Mouse (Mus musculus) Patski (cell line): ENCODE measurements at regions not wholly inside any gene's neighbourhood (a gene's known extent, or its start where the extent isn't known, plus 50 kb on each side); places are given as distances from the start of the nearest gene placed in this dataset.
A peak's percentile ranks its signal among the peaks of the same experiment; 100 is the strongest.

Experiments
- ATAC-seq: fragments of 100-300 bp; one replicate; pipeline ENCODE4 v1.8.0; 2021
- CTCF ChIA-PET: fragments of 350-600 bp; sonication (Branson Sonifier 250); formaldehyde crosslinking; loops from one replicate; lab custom pipeline; 2022; ENCODE audit warnings: inconsistent platforms; lab: Charles Lee
- POLR2A ChIA-PET: fragments of 350-600 bp; sonication (Branson Sonifier 250); formaldehyde crosslinking; loops from one replicate; lab custom pipeline; 2022; ENCODE audit warnings: antibody characterized with exemption, inconsistent platforms; lab: Charles Lee
- DNase-seq: peaks from one replicate; pipeline ENCODE4 v3.0.0-alpha.2; 2011; ENCODE audit warnings: low read depth, low spot score
- H3K27me3 ChIP-seq: fragments of 371-371 bp; one replicate; pipeline ENCODE4 v1.5.1; 2021
- CTCF ChIP-seq: fragments of 100-300 bp; IDR thresholded peaks from one replicate; pipeline ENCODE4 v1.5.1; 2021
- in situ Hi-C: fragments of 300-500 bp; cut with MboI; formaldehyde crosslinking; loops from 3 replicates; pipeline ENCODE4 v1.11.1; 2018; ENCODE audit warnings: low pct_unique_long_range_greater_than_20kb, mixed read lengths

DNA sequence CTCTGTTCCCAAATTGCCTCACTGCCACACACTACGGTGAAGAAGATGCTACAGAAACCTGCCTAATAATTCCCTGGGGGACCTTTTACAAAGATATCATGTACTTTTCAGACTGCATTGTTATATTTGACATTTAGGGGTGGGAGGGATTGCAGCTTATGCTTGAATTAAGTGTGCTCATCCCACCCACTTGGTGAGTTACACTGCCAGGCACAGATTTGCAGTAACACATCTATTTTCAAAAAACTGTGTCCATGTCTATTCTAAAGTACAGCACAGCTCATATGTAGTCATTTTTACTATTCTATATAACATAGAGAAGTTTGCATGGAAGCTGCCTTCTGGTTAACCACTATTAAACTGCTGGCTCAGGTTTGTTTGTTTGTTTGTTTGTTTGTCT is 404.3 kb upstream of the Xrcc4 start:
- in situ Hi-C loops = no loop called here
- CTCF ChIA-PET = interaction anchor here (1.9 kb wide), 1 partner anchor 30 kb away, joined by 5 read pairs; no protein-coding TSS in a partner anchor
- ATAC-seq (no peak), DNase-seq (no peak)
- no peak for TF ChIP-seq CTCF
- H3K27me3 ChIP-seq = no peaks in the 10 kb centered on the region
- POLR2A ChIA-PET = interaction anchor here (0.6 kb wide), 1 partner anchor 400 kb away, joined by 4 read pairs; no protein-coding TSS in a partner anchor

DNA sequence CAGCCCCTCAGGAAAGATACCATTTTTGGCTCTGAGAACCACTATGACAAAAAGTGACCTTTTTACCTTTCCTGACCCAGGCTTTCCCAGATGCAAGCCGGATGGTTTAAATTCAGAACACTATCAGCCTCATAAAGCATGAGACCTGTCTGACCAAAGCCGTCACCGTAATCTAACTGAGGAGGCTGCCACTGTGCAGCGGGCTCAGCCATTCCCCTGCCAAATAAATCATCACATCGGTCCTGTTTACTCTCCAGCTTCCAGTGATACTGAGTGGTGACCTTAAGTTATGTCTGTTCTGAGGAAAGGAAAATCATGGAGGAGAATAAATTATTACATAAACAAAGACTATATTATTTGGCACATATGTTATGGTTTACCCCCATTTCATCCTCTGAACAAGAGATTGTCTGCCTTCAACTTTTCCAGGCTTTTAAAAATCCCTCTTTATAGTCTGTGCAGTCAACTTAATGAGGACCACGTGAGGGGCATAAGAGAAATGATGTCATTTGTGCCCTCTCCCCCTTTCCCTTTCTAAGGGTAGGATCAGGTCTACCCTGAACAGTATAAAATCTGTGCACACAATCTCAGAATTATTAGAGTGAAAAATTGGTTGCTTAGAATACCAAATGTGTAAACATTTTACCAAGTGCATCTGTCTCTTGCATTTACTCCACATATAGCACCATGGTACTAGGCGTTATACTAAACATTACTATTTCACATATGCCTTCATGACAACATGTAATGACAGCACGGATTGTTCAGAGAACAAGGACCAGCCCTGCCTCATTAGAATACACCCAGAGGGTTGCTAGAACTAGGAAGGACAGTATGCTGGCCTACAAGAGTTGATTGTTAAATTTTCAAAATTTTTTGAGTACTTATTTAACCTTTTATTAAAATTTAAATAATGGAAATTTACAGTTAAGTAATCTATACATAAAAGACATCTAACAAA is 401.9 kb upstream of the Xrcc4 start:
- ChIA-PET POLR2A (no interaction called here), CTCF (no interaction called here)
- in situ Hi-C loops = no loop called here
- DNase-seq = no peak
- TF ChIP-seq CTCF = no peak
- no peak for ATAC-seq
- H3K27me3 ChIP-seq = no peaks in the 10 kb centered on the region

DNA sequence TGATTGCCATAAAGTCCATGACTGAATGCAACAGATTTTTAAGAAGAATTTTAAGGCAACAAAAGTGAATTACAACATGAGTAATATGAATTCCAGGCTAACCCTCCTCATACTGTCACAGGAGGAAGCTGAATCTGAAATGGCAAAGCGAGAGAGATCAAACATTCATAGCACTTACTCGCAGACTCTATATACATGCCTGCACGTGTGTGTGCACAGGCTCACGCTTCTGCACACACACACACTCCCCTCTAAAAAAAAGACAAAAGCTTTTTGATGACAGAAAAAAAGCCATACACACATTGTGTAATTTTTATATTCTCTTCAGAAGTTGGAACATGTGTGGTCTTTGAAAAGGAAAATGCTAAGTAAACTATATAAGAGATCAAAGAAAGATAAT is 391.1 kb upstream of the Xrcc4 start:
- no peaks in the 10 kb centered on the region for H3K27me3 ChIP-seq
- no peak for TF ChIP-seq CTCF
- CTCF ChIA-PET = no interaction called here
- in situ Hi-C loops = no loop called here
- DNase-seq = no peak
- ATAC-seq = no peak
- POLR2A ChIA-PET = no interaction called here

DNA sequence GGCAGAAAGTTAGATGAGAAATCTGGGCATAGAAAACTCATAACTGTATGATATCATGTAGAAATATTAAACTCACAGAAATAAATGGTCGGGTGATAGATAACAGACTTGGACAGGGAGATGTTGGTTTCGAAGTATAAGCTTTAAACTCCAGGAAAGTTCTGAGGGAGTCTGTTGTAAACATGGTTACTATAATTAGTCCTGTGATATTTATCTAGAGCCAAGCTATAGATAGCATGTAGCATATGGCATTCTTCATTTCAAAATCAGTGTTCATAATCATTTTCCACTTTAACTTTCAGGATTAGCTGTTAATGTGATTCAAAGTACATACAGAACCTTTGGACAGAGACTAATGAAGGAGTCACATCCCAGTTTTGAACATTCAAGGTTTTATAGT is 387.5 kb upstream of the Xrcc4 start:
- ChIA-PET POLR2A (no interaction called here), CTCF (interaction anchor here (1.2 kb wide), 1 partner anchor 25 kb away, joined by 3 read pairs; no protein-coding TSS in a partner anchor)
- no peak for ATAC-seq
- in situ Hi-C loops = no loop called here
- no peak for DNase-seq
- TF ChIP-seq CTCF = no peak
- H3K27me3 ChIP-seq = no peaks in the 10 kb centered on the region

DNA sequence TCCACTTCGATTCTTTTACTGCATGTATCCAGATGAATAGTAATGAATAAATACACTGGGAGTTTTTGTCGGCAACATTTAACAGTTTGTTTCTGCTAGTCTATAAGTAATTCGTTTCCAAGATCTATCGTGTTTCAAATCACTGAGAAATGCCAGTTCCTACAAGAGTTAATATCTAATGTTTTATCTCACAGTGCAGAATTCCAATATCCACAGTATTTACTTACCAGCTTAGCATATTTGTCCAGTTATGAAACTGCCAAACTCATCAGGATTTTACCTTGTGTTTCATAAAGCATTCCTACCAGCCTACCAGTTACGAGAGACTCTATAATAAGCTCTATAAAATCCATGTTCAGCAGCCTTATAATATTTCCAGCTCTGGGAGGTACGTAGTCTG is 385.1 kb upstream of the Xrcc4 start:
- ATAC-seq (no peak), DNase-seq (no peak)
- TF ChIP-seq CTCF = no peak
- CTCF ChIA-PET = no interaction called here
- POLR2A ChIA-PET = no interaction called here
- in situ Hi-C loops = no loop called here
- H3K27me3 ChIP-seq = no peaks in the 10 kb centered on the region

DNA sequence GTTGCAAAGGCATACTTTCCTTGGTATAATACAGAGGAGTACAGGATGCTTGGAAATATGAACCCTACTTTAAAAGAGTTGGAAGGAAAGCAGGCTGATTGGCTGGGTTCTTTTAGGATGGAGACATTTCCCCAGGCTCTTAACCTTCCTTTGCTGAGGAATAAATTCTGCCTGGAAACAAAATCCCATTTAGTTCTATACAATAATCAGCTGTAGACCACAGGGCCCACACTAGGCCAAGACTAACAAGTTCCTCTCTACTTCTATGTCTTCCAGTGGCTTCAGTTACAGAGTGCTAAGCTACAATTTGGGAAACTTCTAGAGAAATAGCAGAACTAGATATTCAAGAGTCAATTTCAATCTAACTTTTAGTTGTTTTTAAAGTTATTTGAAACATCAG is 384.6 kb upstream of the Xrcc4 start:
- CTCF ChIA-PET = no interaction called here
- DNase-seq (no peak), ATAC-seq (no peak)
- in situ Hi-C loops = no loop called here
- no peak for TF ChIP-seq CTCF
- H3K27me3 ChIP-seq = no peaks in the 10 kb centered on the region
- POLR2A ChIA-PET = no interaction called here

DNA sequence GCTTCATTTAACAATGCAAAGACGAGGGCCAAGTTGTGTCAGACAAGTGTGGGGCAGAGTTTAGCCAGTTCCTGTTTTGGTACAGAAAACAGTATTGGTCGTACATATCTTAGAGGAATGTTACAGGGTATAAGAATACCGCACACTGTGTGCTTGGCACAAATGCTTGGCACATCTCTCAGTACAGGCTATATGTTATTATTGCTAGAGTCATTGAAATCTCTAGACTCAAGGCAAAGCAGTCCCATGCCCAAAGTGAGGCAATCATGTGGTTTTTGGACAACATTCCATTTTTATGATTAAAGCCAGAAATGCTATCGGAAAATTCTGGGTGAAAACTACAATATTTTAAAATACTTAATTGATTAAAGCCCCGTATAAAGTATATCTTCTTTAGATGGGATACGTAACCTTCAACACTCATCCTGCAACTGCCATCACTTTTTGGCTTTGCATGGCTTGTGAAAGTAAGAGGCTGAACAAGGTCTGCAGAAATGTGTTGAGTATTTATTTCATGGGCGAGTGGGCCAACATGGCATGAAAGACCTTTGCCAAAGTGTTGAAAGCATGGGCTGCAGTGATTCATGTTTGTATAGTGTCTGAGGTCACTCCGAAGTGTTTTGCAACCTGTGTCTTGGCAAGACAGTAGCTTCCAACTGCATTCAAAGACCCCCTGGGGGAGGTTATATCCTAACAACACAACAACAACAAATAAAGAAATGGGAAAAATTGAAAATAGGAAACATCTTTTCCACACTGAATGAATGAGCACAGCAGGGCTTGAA is 383.8 kb upstream of the Xrcc4 start:
- in situ Hi-C loops = no loop called here
- peak; percentile 67 for DNase-seq
- ChIA-PET CTCF (no interaction called here), POLR2A (no interaction called here)
- no peak for TF ChIP-seq CTCF
- H3K27me3 ChIP-seq = no peaks in the 10 kb centered on the region
- ATAC-seq = peak; percentile 81

DNA sequence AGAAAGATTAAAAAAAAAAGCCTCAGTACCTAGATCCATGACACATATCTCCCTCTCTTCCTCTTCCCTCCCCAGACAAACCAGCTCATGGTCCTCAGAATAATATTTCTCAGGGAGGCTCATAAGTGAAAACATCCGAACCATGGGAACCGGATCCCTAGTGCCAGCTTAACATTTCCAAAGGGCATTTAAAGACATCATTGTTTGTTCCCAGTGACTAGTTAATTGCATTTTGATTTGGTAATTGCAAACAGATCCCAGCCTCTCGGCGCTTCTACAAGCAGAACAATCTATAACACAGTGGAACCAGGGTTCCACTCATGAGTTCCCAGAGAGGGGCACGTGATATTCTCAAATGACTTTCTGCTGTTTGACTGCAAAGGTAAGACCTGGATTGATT is 376.7 kb upstream of the Xrcc4 start:
- no peak for DNase-seq

DNA sequence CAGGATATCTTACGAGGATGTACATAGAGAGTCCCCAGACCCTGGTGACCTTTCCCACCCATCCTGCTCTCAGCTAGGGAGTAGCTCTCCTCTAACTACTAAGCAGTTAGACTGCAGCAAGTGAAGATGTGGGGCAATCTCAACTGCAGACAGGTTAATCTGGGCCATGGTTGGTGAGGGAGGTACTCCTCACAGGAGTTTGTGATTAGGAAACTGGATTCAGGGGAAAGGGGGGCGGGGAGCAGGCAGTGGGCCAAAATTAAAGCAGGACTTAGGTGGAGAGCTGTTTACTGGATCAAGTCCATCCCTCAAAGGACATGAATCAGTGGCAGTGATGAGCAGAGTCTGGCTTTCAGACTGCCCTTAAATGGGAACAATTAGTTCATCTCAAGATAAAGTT is 374.6 kb upstream of the Xrcc4 start:
- POLR2A ChIA-PET = interaction anchor here (1.0 kb wide), 1 partner anchor 24 kb away, joined by 3 read pairs; no protein-coding TSS in a partner anchor
- no peak for ATAC-seq

More for the DNA sequence above, 376.7 kb upstream of the Xrcc4 start:
- ChIA-PET CTCF (no interaction called here), POLR2A (no interaction called here)
- no peak for TF ChIP-seq CTCF
- H3K27me3 ChIP-seq = no peaks in the 10 kb centered on the region
- ATAC-seq = no peak
- in situ Hi-C loops = no loop called here

DNA sequence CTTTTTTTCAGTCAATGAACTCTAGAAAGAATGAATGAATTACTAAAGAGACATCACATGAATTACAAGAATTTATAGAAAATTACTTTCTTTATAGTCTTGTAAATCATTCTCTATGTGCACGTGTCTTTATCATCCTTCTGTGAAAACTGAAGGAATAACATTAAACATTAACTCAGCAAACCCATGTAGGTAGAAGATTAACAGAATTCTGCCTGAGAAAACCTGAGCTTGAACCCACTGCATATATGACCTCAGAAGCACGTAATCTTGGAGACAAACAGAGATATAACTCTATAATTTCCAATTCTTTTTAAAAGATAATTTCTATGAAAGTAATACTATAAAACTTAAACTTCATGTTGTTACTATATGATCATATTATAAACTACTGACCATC is 374.0 kb upstream of the Xrcc4 start:
- CTCF ChIA-PET = interaction anchor here (1.9 kb wide), 1 partner anchor 30 kb away, joined by 5 read pairs; no protein-coding TSS in a partner anchor
- in situ Hi-C loops = no loop called here
- ATAC-seq (no peak), DNase-seq (peak; percentile 17)
- POLR2A ChIA-PET = interaction anchor here (1.0 kb wide), 1 partner anchor 25 kb away, joined by 3 read pairs; no protein-coding TSS in a partner anchor
- no peaks in the 10 kb centered on the region for H3K27me3 ChIP-seq
- no peak for TF ChIP-seq CTCF

More for the DNA sequence above, 374.6 kb upstream of the Xrcc4 start:
- in situ Hi-C loops = no loop called here
- CTCF ChIA-PET = interaction anchor here (1.0 to 1.9 kb wide), 2 partner anchors 30 to 75 kb away, joined by 3 to 5 read pairs; no protein-coding TSS in a partner anchor
- TF ChIP-seq CTCF = no peak
- no peaks in the 10 kb centered on the region for H3K27me3 ChIP-seq
- DNase-seq = peak; percentile 30
